In genomic region chr15:95726516-95726915, GRCm38 (mm10) we compare ENCODE assay signal across 13 mouse cellular contexts.
DNase-seq lines count a peak whose midpoint lies in the region; ATAC-seq and TF ChIP-seq lines count a peak whose summit lies in the region.
"Had no signal": no experiment of that assay in that cellular context is flagged by ENCODE, and none has a peak within 500 bp of the region (broad histone marks: within the 10 kb centered on the region; RNA-seq: fewer than 3 reads in every experiment).

No protein-coding gene starts in this region.

- TF ChIP-seq CTCF in testis, adult 2 months (IDR thresholded peaks at IDR 0.05; ENCODE audit: control insufficient read depth, insufficient read depth, insufficient replicate concordance, low read depth, low read length) = no peak

- no peak overlapping the region for H3K4me2 ChIP-seq in kidney, embryonic 14.5 days (replicated peaks; ENCODE audit: low read depth, low read length)
- peak overlapping the region; percentile 76 for H3K4me2 ChIP-seq in myocyte (ENCODE audit: low read depth)
- H3K4me2 ChIP-seq: limb, embryonic 12.5 days; neural tube, embryonic 13.5 days had no signal

- no peaks in the 10 kb centered on the region for H3K9me3 ChIP-seq in kidney, embryonic 14.5 days (ENCODE audit: control insufficient read depth, low read length)
- H3K9me3 ChIP-seq: neural tube, embryonic 13.5 days had no signal

- WGBS in kidney, embryonic 14.5 days = 82% methylated on average over 13 of the region's 13 CpGs

- no peaks in the 10 kb centered on the region for H3K36me3 ChIP-seq in kidney, embryonic 14.5 days (ENCODE audit: control insufficient read depth, insufficient read depth, low read length)
- no peaks in the 10 kb centered on the region for H3K36me3 ChIP-seq in testis, adult 2 months (ENCODE audit: control insufficient read depth, insufficient read depth, low read length)
- H3K36me3 ChIP-seq in myocyte (ENCODE audit: control insufficient read depth, insufficient read depth) = no peaks in the 10 kb centered on the region
- H3K36me3 ChIP-seq: limb, embryonic 12.5 days; neural tube, embryonic 13.5 days had no signal

- no peak overlapping the region for H3K4me3 ChIP-seq in kidney, embryonic 14.5 days (ENCODE audit: low read length)
- H3K4me3 ChIP-seq in testis, adult 2 months (ENCODE audit: control insufficient read depth, low read depth, low read length) = peak overlapping the region; percentile 30
- H3K4me3 ChIP-seq in myocyte = no peak overlapping the region
- H3K4me3 ChIP-seq: limb, embryonic 12.5 days; megakaryocyte, embryonic 14.5 days; neural tube, embryonic 13.5 days had no signal

- H3K27me3 ChIP-seq in kidney, embryonic 14.5 days (ENCODE audit: control insufficient read depth, insufficient read depth, low read length) = no peaks in the 10 kb centered on the region
- no peaks in the 10 kb centered on the region for H3K27me3 ChIP-seq in testis, adult 2 months (ENCODE audit: control insufficient read depth, insufficient read depth, low read length)
- H3K27me3 ChIP-seq in myocyte (ENCODE audit: control insufficient read depth, insufficient read depth, insufficient read length) = no peaks in the 10 kb centered on the region
- H3K27me3 ChIP-seq: limb, embryonic 12.5 days; neural tube, embryonic 13.5 days had no signal

- H3K27ac ChIP-seq in kidney, embryonic 14.5 days (ENCODE audit: low read depth, low read length) = no peak overlapping the region
- no peak overlapping the region for H3K27ac ChIP-seq in testis, adult 2 months (ENCODE audit: control insufficient read depth, insufficient read depth, low read depth, low read length)
- H3K27ac ChIP-seq: layer of hippocampus, adult 2 months; limb, embryonic 12.5 days; liver, embryonic 14.5 days; neural tube, embryonic 13.5 days had no signal

- DNase-seq in kidney, adult 11 months = peak; percentile 3
- no peak for DNase-seq in testis, postnatal 10 days (ENCODE audit: low spot score)
- peak; percentile 49 to 73 for DNase-seq in heart, postnatal 14 days
- no peak for DNase-seq in spleen, postnatal 14 days (ENCODE audit: low spot score in 2 of 2)

- no peaks in the 10 kb centered on the region for H3K4me1 ChIP-seq in kidney, embryonic 14.5 days (ENCODE audit: control insufficient read depth, insufficient read depth, low read length)
- H3K4me1 ChIP-seq in testis, adult 2 months (ENCODE audit: control insufficient read depth, insufficient read depth, low read length) = peaks cover 3% of the 10 kb centered on the region
- H3K4me1 ChIP-seq: megakaryocyte, embryonic 14.5 days; neural tube, embryonic 13.5 days had no signal

- no peak overlapping the region for H3ac ChIP-seq in myocyte (ENCODE audit: control insufficient read depth, insufficient read length)

- intact Hi-C loops in heart, postnatal 14 days (cut with DNase I) = no loop called here

- no peak overlapping the region for H3K9ac ChIP-seq in kidney, embryonic 14.5 days (ENCODE audit: low read depth, low read length)
- H3K9ac ChIP-seq: forebrain, postnatal 0 days; limb, embryonic 12.5 days; liver, embryonic 14.5 days; neural tube, embryonic 13.5 days had no signal

- no peak for ATAC-seq in kidney, embryonic 14.5 days (ENCODE audit: low FRiP score, low TSS enrichment)

- H3K79me2 ChIP-seq in myocyte (ENCODE audit: control insufficient read depth, insufficient read depth) = no peaks in the 10 kb centered on the region

- TF ChIP-seq POLR2A in testis, adult 2 months (IDR thresholded peaks at IDR 0.05; ENCODE audit: control insufficient read depth, low read depth, low read length) = no peak
- TF ChIP-seq POLR2A in myocyte (IDR thresholded peaks at IDR 0.05; ENCODE audit: insufficient read length, low read depth) = no peak

TF ChIP-seq in myocyte, 11 proteins besides CTCF, POLR2A, EP300 and RAD21:
- TF ChIP-seq MYOD1 (IDR thresholded peaks at IDR 0.05; ENCODE audit: control insufficient read depth in 1 of 3, insufficient read length in 2 of 3, low read depth in 2 of 3) (no peak), TCF12 (IDR thresholded peaks at IDR 0.05; ENCODE audit: insufficient read depth, poor library complexity, severe bottlenecking) (no peak), TCF3 (IDR thresholded peaks at IDR 0.05; ENCODE audit: insufficient read length, low read depth) (no peak), MYOG (IDR thresholded peaks at IDR 0.05; ENCODE audit: control insufficient read depth in 1 of 3, insufficient read depth in 1 of 3, insufficient read length in 2 of 3, low read depth in 2 of 3) (no peak), CEBPB (IDR thresholded peaks at IDR 0.05; ENCODE audit: insufficient read depth, poor library complexity, severe bottlenecking) (no peak), USF1 (IDR thresholded peaks at IDR 0.05; ENCODE audit: low read depth) (no peak), REST (IDR thresholded peaks at IDR 0.05; ENCODE audit: insufficient read depth, insufficient read length) (no peak), SRF (IDR thresholded peaks at IDR 0.05; ENCODE audit: control insufficient read depth, insufficient read length, low read depth) (no peak), MAX (IDR thresholded peaks at IDR 0.05; ENCODE audit: low read depth) (no peak), E2F4 (IDR thresholded peaks at IDR 0.05; ENCODE audit: insufficient read depth) (no peak), POLR2AphosphoS2 (IDR thresholded peaks at IDR 0.05; ENCODE audit: insufficient read length, low read depth) (no peak)

Comparison
In these comparisons a context has a peak if more than half of its experiments do, and no peak if none do; other contexts are left out.
1. DNase-seq: peak in kidney, adult 11 months (single experiment) and heart, postnatal 14 days (2 of 2); none in testis, postnatal 10 days (single experiment) and spleen, postnatal 14 days (0 of 2).